ENCODE assay signal across 8 mouse cellular contexts in genomic region chr7:25679971-25680370, GRCm38 (mm10). TPM values are rescaled to one million over a fixed set of nuclear protein-coding genes. Genes with fewer than 3 reads are reported as not detected.
DNase-seq lines count a peak whose midpoint lies in the region; ATAC-seq and TF ChIP-seq lines count a peak whose summit lies in the region.

No protein-coding gene starts in this region.

- no peaks in the 10 kb centered on the region for H3K9me3 ChIP-seq in ES-E14 (ENCODE audit: control insufficient read depth, insufficient read depth, low read depth, low read length)
- H3K9me3 ChIP-seq in heart, embryonic 14.5 days (ENCODE audit: control insufficient read depth, low read length), result no peaks in the 10 kb centered on the region
- H3K9me3 ChIP-seq in liver, embryonic 15.5 days (replicated peaks), result no peaks in the 10 kb centered on the region
- no peaks in the 10 kb centered on the region for H3K9me3 ChIP-seq in stomach, embryonic 15.5 days

- H3K9ac ChIP-seq in ES-E14 (ENCODE audit: insufficient read depth, low read depth, low read length, poor library complexity, severe bottlenecking), result no peak overlapping the region; the same call in 1 of the 2 replicates
- peak overlapping the region; percentile 82 for H3K9ac ChIP-seq in heart, embryonic 14.5 days (ENCODE audit: low read length)
- H3K9ac ChIP-seq in liver, embryonic 15.5 days, result peak overlapping the region; percentile 72
- no peak overlapping the region for H3K9ac ChIP-seq in stomach, embryonic 15.5 days

- H3K4me2 ChIP-seq in heart, embryonic 14.5 days (ENCODE audit: low read length), result peak overlapping the region; percentile 76
- H3K4me2 ChIP-seq in liver, embryonic 15.5 days, result peak overlapping the region; percentile 73
- H3K4me2 ChIP-seq in stomach, embryonic 15.5 days, result peak overlapping the region; percentile 70

- intact Hi-C loops in gastrocnemius, adult 2 months (cut with DNase I), result no loop called here

- DNase-seq in gastrocnemius, adult 2 months, result no peak
- no peak for DNase-seq in gastrocnemius, postnatal 25 days
- no peak for DNase-seq in ES-E14 (ENCODE audit: low read depth, low spot score)
- no peak for DNase-seq in right cerebral cortex, postnatal 14 days
- no peak for DNase-seq in frontal cortex, postnatal 25 days (ENCODE audit: low spot score in 2 of 2)

- H3K4me3 ChIP-seq in gastrocnemius, adult 2 months, result peak overlapping the region; percentile 97
- peak overlapping the region; percentile 85 to 89; a peak in 2 of 4 replicates for H3K4me3 ChIP-seq in ES-E14 (ENCODE audit: insufficient read depth in 1 of 2, low read depth in 1 of 2, low read length in 2 of 2, poor library complexity in 1 of 2, severe bottlenecking in 1 of 2)
- peak overlapping the region in 1 of 2 experiments; percentile 73; a peak in 2 of 4 replicates for H3K4me3 ChIP-seq in heart, embryonic 14.5 days (ENCODE audit: control insufficient read depth in 1 of 2, insufficient read depth in 1 of 2, low read depth in 1 of 2, low read length in 2 of 2)
- H3K4me3 ChIP-seq in liver, embryonic 15.5 days (replicated peaks), result peak overlapping the region; percentile 77
- H3K4me3 ChIP-seq in stomach, embryonic 15.5 days (replicated peaks), result peak overlapping the region; percentile 68

- TF ChIP-seq CTCF in gastrocnemius, adult 2 months (IDR thresholded peaks at IDR 0.05), result peak; percentile 24; the same call in 1 of the 2 replicates

- WGBS in heart, embryonic 14.5 days, result 6% methylated on average over 6 of the region's 6 CpGs
- whole genome bisulfite sequencing in liver, embryonic 15.5 days (ENCODE audit: insufficient replicate concordance), result 2% methylated on average over 6 of the region's 6 CpGs
- 3% methylated on average over 6 of the region's 6 CpGs for WGBS in stomach, embryonic 15.5 days

- in situ Hi-C loops in ES-E14 (cut with MboI; ENCODE audit: low sequenced_read_pairs in 2 of 2, unreplicated experiment in 2 of 2), result no loop called here

- peaks cover 0 to 12% of the 10 kb centered on the region in 2 experiments; a peak in 1 of 4 replicates for H3K4me1 ChIP-seq in ES-E14 (ENCODE audit: control insufficient read depth in 2 of 2, insufficient read depth in 2 of 2, low read length in 2 of 2, poor library complexity in 1 of 2)
- H3K4me1 ChIP-seq in heart, embryonic 14.5 days (ENCODE audit: control insufficient read depth in 2 of 2, insufficient read depth in 2 of 2, low read length in 2 of 2), result peaks cover 11 to 23% of the 10 kb centered on the region in 2 experiments
- H3K4me1 ChIP-seq in liver, embryonic 15.5 days (replicated peaks), result peaks cover 65% of the 10 kb centered on the region
- peaks cover 12% of the 10 kb centered on the region for H3K4me1 ChIP-seq in stomach, embryonic 15.5 days

- ATAC-seq in heart, embryonic 14.5 days (ENCODE audit: insufficient number of reproducible peaks, insufficient read depth, low FRiP score, low read depth), result no peak
- ATAC-seq in liver, embryonic 15.5 days (ENCODE audit: insufficient read depth), result no peak
- ATAC-seq in stomach, embryonic 15.5 days (ENCODE audit: insufficient read depth, low FRiP score, low read depth), result no peak

- H3K36me3 ChIP-seq in ES-E14 (ENCODE audit: control insufficient read depth, insufficient read depth, low read length, poor library complexity, severe bottlenecking), result no peaks in the 10 kb centered on the region
- H3K36me3 ChIP-seq in heart, embryonic 14.5 days (ENCODE audit: control insufficient read depth, insufficient read depth, low read length), result no peaks in the 10 kb centered on the region
- H3K36me3 ChIP-seq in liver, embryonic 15.5 days (replicated peaks), result no peaks in the 10 kb centered on the region
- H3K36me3 ChIP-seq in stomach, embryonic 15.5 days, result no peaks in the 10 kb centered on the region

- peaks cover 11% of the 10 kb centered on the region for H3K27me3 ChIP-seq in heart, embryonic 14.5 days (ENCODE audit: control insufficient read depth, insufficient read depth, low read length)
- peaks cover 17% of the 10 kb centered on the region for H3K27me3 ChIP-seq in liver, embryonic 15.5 days
- peaks cover 6% of the 10 kb centered on the region for H3K27me3 ChIP-seq in stomach, embryonic 15.5 days (replicated peaks)

- peak overlapping the region; percentile 97 for H3K27ac ChIP-seq in gastrocnemius, adult 2 months
- no peak overlapping the region for H3K27ac ChIP-seq in ES-E14 (ENCODE audit: insufficient read depth, low read depth, low read length, poor library complexity, severe bottlenecking)
- peak overlapping the region; percentile 9 to 93 for H3K27ac ChIP-seq in heart, embryonic 14.5 days (replicated peaks in 1 of 2; ENCODE audit: control insufficient read depth in 1 of 2, insufficient read depth in 1 of 2, low read depth in 2 of 2, low read length in 2 of 2)
- peak overlapping the region; percentile 97 for H3K27ac ChIP-seq in liver, embryonic 15.5 days (replicated peaks)
- H3K27ac ChIP-seq in stomach, embryonic 15.5 days, result peak overlapping the region; percentile 94

TF ChIP-seq in ES-E14, 5 proteins besides CTCF, POLR2A, EP300 and RAD21:
- no peak for TF ChIP-seq MAFK (IDR thresholded peaks at IDR 0.05; ENCODE audit: insufficient read depth, low read depth, low read length)
- no peak for TF ChIP-seq ZNF384 (IDR thresholded peaks at IDR 0.05; ENCODE audit: low read depth, low read length)
- no peak for TF ChIP-seq CHD2 (IDR thresholded peaks at IDR 0.05; ENCODE audit: low read depth, low read length)
- no peak for TF ChIP-seq HCFC1 (IDR thresholded peaks at IDR 0.05; ENCODE audit: borderline replicate concordance, insufficient read depth, low read length)
- TF ChIP-seq ZC3H11A (IDR thresholded peaks at IDR 0.05; ENCODE audit: borderline replicate concordance, low read depth, low read length), result no peak

RNA-seq across cellular contexts. Expression of gene B9d2, which starts 0.6 kb away (rescaled TPM):
- total RNA-seq in gastrocnemius, adult 2 months (2021), result 1 to 10 TPM; 8.7 to 9.7 TPM
- total RNA-seq in gastrocnemius, postnatal 25 days (2021), result 1 to 10 TPM; 8.4 to 8.8 TPM
- total RNA-seq in ES-E14 (2012; rRNA removed), result 4.1 and 5.5 TPM in 2 replicates
- polyA plus RNA-seq in heart, embryonic 14.5 days (2014; fragmentation: Nextera tagmentation; extraction: Ambion mirVana), result 29.4 and 30.5 TPM in 2 replicates
- 19.9 and 23.2 TPM in 2 replicates for polyA plus RNA-seq in liver, embryonic 15.5 days (2015; fragmentation: Nextera tagmentation; extraction: Ambion mirVana)
- 23.2 and 25.3 TPM in 2 replicates for polyA plus RNA-seq in stomach, embryonic 15.5 days (2015; fragmentation: Nextera tagmentation; extraction: Ambion mirVana)

RNA-seq across cellular contexts. Expression of gene Tmem91, which starts 5.0 kb away (rescaled TPM):
- not detected for total RNA-seq in gastrocnemius, adult 2 months (2021)
- not detected for total RNA-seq in gastrocnemius, postnatal 25 days (2021)
- 0.94 and 2.6 TPM in 2 replicates for total RNA-seq in ES-E14 (2012; rRNA removed)
- polyA plus RNA-seq in heart, embryonic 14.5 days (2014; fragmentation: Nextera tagmentation; extraction: Ambion mirVana), result 1.6 and 2.2 TPM in 2 replicates
- 0.96 and 1.0 TPM in 2 replicates for polyA plus RNA-seq in liver, embryonic 15.5 days (2015; fragmentation: Nextera tagmentation; extraction: Ambion mirVana)
- 3.0 and 4.0 TPM in 2 replicates for polyA plus RNA-seq in stomach, embryonic 15.5 days (2015; fragmentation: Nextera tagmentation; extraction: Ambion mirVana)

RNA-seq across cellular contexts. Expression of gene Tgfb1, which starts 6.8 kb away (rescaled TPM):
- total RNA-seq in gastrocnemius, adult 2 months (2021), result 1 to 10 TPM; 4.6 to 6.6 TPM
- total RNA-seq in gastrocnemius, postnatal 25 days (2021), result 1 to 10 TPM; 6.3 to 7.2 TPM
- total RNA-seq in ES-E14 (2012; rRNA removed), result 6.3 and 7.1 TPM in 2 replicates
- polyA plus RNA-seq in heart, embryonic 14.5 days (2014; fragmentation: Nextera tagmentation; extraction: Ambion mirVana), result 3.5 and 4.5 TPM in 2 replicates
- polyA plus RNA-seq in liver, embryonic 15.5 days (2015; fragmentation: Nextera tagmentation; extraction: Ambion mirVana), result 5.0 and 6.0 TPM in 2 replicates
- polyA plus RNA-seq in stomach, embryonic 15.5 days (2015; fragmentation: Nextera tagmentation; extraction: Ambion mirVana), result 3.9 and 4.1 TPM in 2 replicates

RNA-seq across cellular contexts. Expression of gene Exosc5, which starts 21.0 kb away (rescaled TPM):
- 10 to 100 TPM; 24.1 to 24.3 TPM for total RNA-seq in gastrocnemius, adult 2 months (2021)
- total RNA-seq in gastrocnemius, postnatal 25 days (2021), result 10 to 100 TPM; 19.5 to 20.8 TPM
- total RNA-seq in ES-E14 (2012; rRNA removed), result 170 and 182 TPM in 2 replicates
- polyA plus RNA-seq in heart, embryonic 14.5 days (2014; fragmentation: Nextera tagmentation; extraction: Ambion mirVana), result 33.9 and 35.8 TPM in 2 replicates
- polyA plus RNA-seq in liver, embryonic 15.5 days (2015; fragmentation: Nextera tagmentation; extraction: Ambion mirVana), result 46.1 and 50.8 TPM in 2 replicates
- 71.8 and 79.8 TPM in 2 replicates for polyA plus RNA-seq in stomach, embryonic 15.5 days (2015; fragmentation: Nextera tagmentation; extraction: Ambion mirVana)

RNA-seq across cellular contexts. Expression of gene Bckdha, which starts 21.2 kb away (rescaled TPM):
- 100 to 1,000 TPM; 103 to 152 TPM for total RNA-seq in gastrocnemius, adult 2 months (2021)
- 10 to 100 TPM; 73.7 to 80.6 TPM for total RNA-seq in gastrocnemius, postnatal 25 days (2021)
- total RNA-seq in ES-E14 (2012; rRNA removed), result 96.0 and 116 TPM in 2 replicates
- polyA plus RNA-seq in heart, embryonic 14.5 days (2014; fragmentation: Nextera tagmentation; extraction: Ambion mirVana), result 46.8 and 55.5 TPM in 2 replicates
- polyA plus RNA-seq in liver, embryonic 15.5 days (2015; fragmentation: Nextera tagmentation; extraction: Ambion mirVana), result 30.2 and 39.3 TPM in 2 replicates
- 54.5 and 56.8 TPM in 2 replicates for polyA plus RNA-seq in stomach, embryonic 15.5 days (2015; fragmentation: Nextera tagmentation; extraction: Ambion mirVana)

Comparison
In these comparisons a context has a peak if more than half of its experiments do, and no peak if none do; other contexts are left out.
1. H3K9ac ChIP-seq: peak in heart, embryonic 14.5 days (single experiment) and liver, embryonic 15.5 days (single experiment); none in ES-E14 (single experiment) and stomach, embryonic 15.5 days (single experiment).
2. Peak in every context shown above with its lines, with median percentiles within 50 percentile points of each other: H3K4me2 ChIP-seq.